In the genomic region with DNA sequence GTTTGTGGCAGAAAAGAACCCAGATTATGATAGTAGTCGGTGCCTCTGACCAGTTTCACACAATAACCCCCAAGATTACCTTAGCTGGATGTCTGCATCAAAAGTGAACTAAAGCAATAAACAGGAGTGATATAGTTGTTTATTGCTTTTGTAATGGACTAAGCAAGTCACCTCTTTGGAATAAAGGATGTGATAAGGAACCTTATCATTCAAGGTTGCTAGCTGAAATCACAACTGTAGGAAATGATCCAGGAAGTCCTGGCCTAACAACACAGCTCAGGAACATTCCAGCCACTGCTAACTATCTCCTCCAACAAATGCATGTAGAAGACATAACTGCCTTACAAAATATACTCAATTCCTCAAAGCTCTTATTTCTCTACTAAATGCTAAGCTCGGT, we compare ENCODE assay signal across 23 mouse cellular contexts. TPM values are rescaled to one million over a fixed set of nuclear protein-coding genes. Genes with fewer than 3 reads are reported as not detected.
DNase-seq lines count a peak whose midpoint lies in the region; ATAC-seq and TF ChIP-seq lines count a peak whose summit lies in the region.
"Had no signal": no experiment of that assay in that cellular context is flagged by ENCODE, and none has a peak within 500 bp of the region (broad histone marks: within the 10 kb centered on the region; RNA-seq: fewer than 3 reads in every experiment).

No protein-coding gene starts in this region.

- ATAC-seq in heart, embryonic 12.5 days (ENCODE audit: insufficient number of reproducible peaks, low FRiP score): 0 out of 2 replicates have a peak, but pooled peaks have one; percentile 36
- peak; percentile 56 for ATAC-seq in intestine, embryonic 16.5 days
- ATAC-seq: CD4-positive, CD25-positive, alpha-beta regulatory T cell, adult 4 months; forebrain, embryonic 13.5 days; forebrain, embryonic 15.5 days; forebrain, postnatal 0 days had no signal

- no peak overlapping the region for H3K4me3 ChIP-seq in heart, embryonic 12.5 days
- no peak overlapping the region for H3K4me3 ChIP-seq in heart, adult 2 months
- H3K4me3 ChIP-seq in MEL (ENCODE audit: control insufficient read depth in 1 of 2, insufficient read depth in 1 of 2, low read depth in 2 of 2, low read length in 2 of 2): no peak overlapping the region
- H3K4me3 ChIP-seq in intestine, embryonic 16.5 days (ENCODE audit: low read length): no peak overlapping the region
- H3K4me3 ChIP-seq: embryonic facial prominence, embryonic 10.5 days; embryonic facial prominence, embryonic 12.5 days; forebrain, embryonic 13.5 days; forebrain, embryonic 15.5 days had no signal

- no peak overlapping the region; the same call in 1 of the 2 replicates for H3K27ac ChIP-seq in heart, embryonic 12.5 days (ENCODE audit: poor library complexity, severe bottlenecking)
- H3K27ac ChIP-seq in heart, adult 2 months: no peak overlapping the region
- H3K27ac ChIP-seq in MEL (ENCODE audit: control insufficient read depth, low read depth, low read length): no peak overlapping the region
- no peak overlapping the region for H3K27ac ChIP-seq in intestine, embryonic 16.5 days (ENCODE audit: low read length)
- H3K27ac ChIP-seq: embryonic facial prominence, embryonic 10.5 days; embryonic facial prominence, embryonic 12.5 days; forebrain, embryonic 13.5 days; forebrain, embryonic 15.5 days had no signal

- no peak for TF ChIP-seq CTCF in heart, adult 2 months (IDR thresholded peaks at IDR 0.05)
- TF ChIP-seq CTCF in MEL (IDR thresholded peaks at IDR 0.05 in 2 of 3, conservative IDR thresholded peaks at IDR 0.05 in 1 of 3; ENCODE audit: control insufficient read depth in 1 of 3, insufficient read depth in 1 of 3, low read depth in 2 of 3, low read length in 3 of 3, poor library complexity in 1 of 3, severe bottlenecking in 1 of 3): no peak

- peaks cover 5% of the 10 kb centered on the region for H3K79me2 ChIP-seq in heart, adult 2 months (replicated peaks; ENCODE audit: control insufficient read depth, insufficient read depth, low read length)
- peaks cover 27% of the 10 kb centered on the region for H3K79me2 ChIP-seq in MEL (ENCODE audit: control insufficient read depth, insufficient read depth, low read length, poor library complexity)

- H3K4me2 ChIP-seq in heart, embryonic 12.5 days: no peak overlapping the region
- no peak overlapping the region for H3K4me2 ChIP-seq in intestine, embryonic 16.5 days (ENCODE audit: low read depth, low read length)
- H3K4me2 ChIP-seq: embryonic facial prominence, embryonic 12.5 days; forebrain, embryonic 13.5 days; forebrain, embryonic 15.5 days had no signal

- no peaks in the 10 kb centered on the region for H3K9me3 ChIP-seq in heart, embryonic 12.5 days (replicated peaks)
- no peaks in the 10 kb centered on the region for H3K9me3 ChIP-seq in MEL (replicated peaks; ENCODE audit: insufficient read depth, low read length)
- no peaks in the 10 kb centered on the region for H3K9me3 ChIP-seq in intestine, embryonic 16.5 days (ENCODE audit: control insufficient read depth, low read length)
- H3K9me3 ChIP-seq: embryonic facial prominence, embryonic 10.5 days; embryonic facial prominence, embryonic 12.5 days; forebrain, embryonic 13.5 days; forebrain, embryonic 15.5 days; G1E had no signal

- WGBS in heart, embryonic 12.5 days: 68% methylated on average over 2 of the region's 2 CpGs
- WGBS in heart, adult 2 months: 50% methylated on average over 2 of the region's 2 CpGs
- 74% methylated on average over 2 of the region's 2 CpGs for WGBS in intestine, embryonic 16.5 days

- intact Hi-C loops in heart, adult 2 months (cut with DNase I): no loop called here

- no peak for TF ChIP-seq EP300 in heart, adult 2 months (IDR thresholded peaks at IDR 0.05; ENCODE audit: insufficient read depth, low read depth, low read length)
- no peak for TF ChIP-seq EP300 in MEL (IDR thresholded peaks at IDR 0.05; ENCODE audit: low read depth in 1 of 2, low read length in 2 of 2)

- no peak for TF ChIP-seq POLR2A in heart, adult 2 months (IDR thresholded peaks at IDR 0.05; ENCODE audit: insufficient read depth, low read depth, low read length)
- no peak for TF ChIP-seq POLR2A in MEL (IDR thresholded peaks at IDR 0.05; ENCODE audit: control insufficient read depth in 1 of 2, insufficient read depth in 1 of 2, low read depth in 1 of 2, low read length in 2 of 2, poor library complexity in 1 of 2)

- no peaks in the 10 kb centered on the region for H3K27me3 ChIP-seq in heart, embryonic 12.5 days (replicated peaks)
- H3K27me3 ChIP-seq in heart, adult 2 months (ENCODE audit: control insufficient read depth, insufficient read depth, low read length): no peaks in the 10 kb centered on the region
- H3K27me3 ChIP-seq in MEL (ENCODE audit: control insufficient read depth in 1 of 2, insufficient read depth in 2 of 2, low read length in 2 of 2): no peaks in the 10 kb centered on the region
- no peaks in the 10 kb centered on the region for H3K27me3 ChIP-seq in intestine, embryonic 16.5 days (replicated peaks; ENCODE audit: control insufficient read depth, insufficient read depth, low read length)
- H3K27me3 ChIP-seq: CH12.LX; embryonic facial prominence, embryonic 12.5 days; forebrain, embryonic 13.5 days; forebrain, embryonic 15.5 days had no signal

- no peak for DNase-seq in heart, adult 2 months
- DNase-seq in MEL (ENCODE audit: low read depth, low spot score): no peak
- no peak for DNase-seq in adrenal gland, postnatal 25 days
- DNase-seq in thymus, postnatal 10 days (ENCODE audit: low spot score in 2 of 2): no peak
- DNase-seq: adrenal gland, adult 2 months; adrenal gland, postnatal 10 days; adrenal gland, postnatal 36 days; B cell, adult 2 months; cerebellum, adult 11-12 months; cerebellum, adult 2 months; cerebellum, adult 9-10 months; cerebellum, postnatal 10 days; cerebellum, postnatal 25 days; forebrain, postnatal 0 days had no signal

- H3K9ac ChIP-seq in heart, embryonic 12.5 days: no peak overlapping the region
- no peak overlapping the region for H3K9ac ChIP-seq in heart, adult 2 months (ENCODE audit: low read depth, low read length)
- no peak overlapping the region for H3K9ac ChIP-seq in MEL (ENCODE audit: control insufficient read depth, low read depth, low read length, poor library complexity, severe bottlenecking)
- H3K9ac ChIP-seq in intestine, embryonic 16.5 days (ENCODE audit: low read depth, low read length): no peak overlapping the region
- H3K9ac ChIP-seq: embryonic facial prominence, embryonic 12.5 days; forebrain, embryonic 13.5 days; forebrain, embryonic 15.5 days; forebrain, postnatal 0 days had no signal

- peaks cover 4% of the 10 kb centered on the region; the same call in 1 of the 2 replicates for H3K36me3 ChIP-seq in heart, embryonic 12.5 days
- H3K36me3 ChIP-seq in heart, adult 2 months (ENCODE audit: control insufficient read depth, insufficient read depth, low read length): peaks cover 26% of the 10 kb centered on the region
- peaks cover 3 to 34% of the 10 kb centered on the region in 2 experiments; a peak in 3 of 4 replicates for H3K36me3 ChIP-seq in MEL (ENCODE audit: control insufficient read depth in 1 of 2, insufficient read depth in 2 of 2, low read length in 2 of 2)
- H3K36me3 ChIP-seq in intestine, embryonic 16.5 days (ENCODE audit: control insufficient read depth, insufficient read depth, low read length): no peaks in the 10 kb centered on the region
- H3K36me3 ChIP-seq: forebrain, embryonic 15.5 days had no signal

- TF ChIP-seq RAD21 in MEL (IDR thresholded peaks at IDR 0.05; ENCODE audit: low read depth, low read length): no peak

- H3K4me1 ChIP-seq in heart, embryonic 12.5 days (replicated peaks): peaks cover 20% of the 10 kb centered on the region
- H3K4me1 ChIP-seq in heart, adult 2 months (ENCODE audit: control insufficient read depth, insufficient read depth, low read length): peaks cover 11% of the 10 kb centered on the region
- peaks cover 17 to 24% of the 10 kb centered on the region in 2 experiments for H3K4me1 ChIP-seq in MEL (ENCODE audit: control insufficient read depth in 1 of 2, insufficient read depth in 2 of 2, low read length in 2 of 2)
- H3K4me1 ChIP-seq in intestine, embryonic 16.5 days (ENCODE audit: control insufficient read depth, insufficient read depth, low read length): no peaks in the 10 kb centered on the region
- H3K4me1 ChIP-seq: embryonic facial prominence, embryonic 10.5 days; embryonic facial prominence, embryonic 12.5 days; forebrain, embryonic 13.5 days; forebrain, embryonic 15.5 days had no signal

TF ChIP-seq in MEL, 35 proteins besides CTCF, POLR2A, EP300 and RAD21:
- TF ChIP-seq RCOR1 (IDR thresholded peaks at IDR 0.05; ENCODE audit: low read depth, low read length): peak; percentile 38; the same call in 1 of the 2 replicates
- no peak for TF ChIP-seq MYC (IDR thresholded peaks at IDR 0.05; ENCODE audit: low read depth, low read length)

RNA-seq across cellular contexts. Expression of gene Phf3, which starts 22.8 kb away (rescaled TPM):
- 38.2 and 38.6 TPM in 2 replicates for polyA plus RNA-seq in heart, embryonic 12.5 days (2016; fragmentation: Nextera tagmentation; extraction: Ambion mirVana)
- 10 to 100 TPM; 34.8 to 38.3 TPM for total RNA-seq in heart, adult 2 months (2021)
- polyA plus RNA-seq in heart, adult 2 months (2012; rRNA removed): 9.5 and 11.4 TPM in 2 replicates
- total RNA-seq in MEL (2012; rRNA removed): 32.5 and 41.1 TPM in 2 replicates
- polyA plus RNA-seq in MEL (2012; ENCODE audit: insufficient read depth in 1 of 2, insufficient read length in 2 of 2, low read depth in 1 of 2, low replicate concordance in 2 of 2, missing spikeins in 1 of 2): 100 to 1,000 TPM in 1 of 2 experiments, 10 to 100 TPM in 1; 50.6 to 606 TPM
- 16.2 and 16.8 TPM in 2 replicates for polyA plus RNA-seq in intestine, embryonic 16.5 days (2015; fragmentation: Nextera tagmentation; extraction: Ambion mirVana)
- 104 and 105 TPM in 2 replicates for total RNA-seq in adrenal gland, postnatal 25 days (2021)
